Mouse (Mus musculus) limb, embryonic 15.5 days (tissue): ENCODE measurements at regions not wholly inside any gene's neighbourhood (a gene's known extent, or its start where the extent isn't known, plus 50 kb on each side); places are given as distances from the start of the nearest gene placed in this dataset.

Experiments
- ATAC-seq: fragments of 200-750 bp; cut with Nextera tagmentation; 2 replicates; pipeline ENCODE4 v1.8.0; 2017; ENCODE audit warnings: low read depth, moderate TSS enrichment; ENCODE audit not compliant: insufficient number of reproducible peaks, low FRiP score, low TSS enrichment
- H3K27ac ChIP-seq: fragments of 300-500 bp; sonication (generic); 2 replicates; pipeline ENCODE4 v1.5.1; 2015; ENCODE audit warnings: moderate library complexity, mild to moderate bottlenecking, inconsistent platforms
- H3K27me3 ChIP-seq: fragments of 300-500 bp; sonication (generic); 2 replicates; pipeline ENCODE4 v1.6.1; 2015; ENCODE audit warnings: inconsistent platforms
- H3K36me3 ChIP-seq: fragments of 300-500 bp; sonication (generic); 2 replicates; pipeline ENCODE4 v1.6.1; 2015; ENCODE audit warnings: inconsistent platforms
- H3K4me1 ChIP-seq: fragments of 300-500 bp; sonication (generic); 2 replicates; pipeline ENCODE4 v1.6.1; 2015; ENCODE audit warnings: inconsistent platforms
- H3K4me2 ChIP-seq: fragments of 300-500 bp; sonication (generic); 2 replicates; pipeline ENCODE4 v1.6.1; 2015; ENCODE audit warnings: mild to moderate bottlenecking, inconsistent platforms
- H3K4me3 ChIP-seq: fragments of 300-500 bp; sonication (generic); 2 replicates; pipeline ENCODE4 v1.5.1; 2015; ENCODE audit warnings: mild to moderate bottlenecking, inconsistent platforms
- H3K9ac ChIP-seq: fragments of 300-500 bp; sonication (generic); 2 replicates; pipeline ENCODE4 v1.6.1; 2015; ENCODE audit warnings: inconsistent platforms
- H3K9me3 ChIP-seq: fragments of 300-500 bp; sonication (generic); 2 replicates; pipeline ENCODE4 v1.6.1; 2016; ENCODE audit warnings: inconsistent platforms
- WGBS: fragments of 180-500 bp; shearing (Covaris S2); methylation state at CpG from one replicate; pipeline ENCODE4 v1.1.7; 2015; 5-methylcytosine and 5-hydroxymethylcytosine counted together

GRCm38 (mm10) chr10:92164648-92164960 lies 557.6 kb downstream of the Nedd1 start:
- ATAC-seq: no peak
- Histone ChIP-seq H3K27ac (no peak overlapping the region), H3K9me3 (no peaks in the 10 kb centered on the region), H3K27me3 (peaks cover 28% of the 10 kb centered on the region), H3K9ac (no peak overlapping the region), H3K4me1 (peaks cover 6% of the 10 kb centered on the region; the same call in 1 of the 2 replicates), H3K4me3 (peak overlapping the region; percentile 1; the same call in 1 of the 2 replicates), H3K4me2 (no peak overlapping the region), H3K36me3 (no peaks in the 10 kb centered on the region)
- WGBS: 73% methylated on average over 3 of the region's 3 CpGs

GRCm38 (mm10) chr10:92163851-92164647 lies 558.2 kb downstream of the Nedd1 start:
- Histone ChIP-seq H3K4me2 (no peak overlapping the region), H3K27me3 (peaks cover 28% of the 10 kb centered on the region), H3K9ac (no peak overlapping the region), H3K4me1 (peaks cover 6% of the 10 kb centered on the region; the same call in 1 of the 2 replicates), H3K36me3 (no peaks in the 10 kb centered on the region), H3K9me3 (no peaks in the 10 kb centered on the region), H3K27ac (no peak overlapping the region), H3K4me3 (peak overlapping the region; percentile 1; the same call in 1 of the 2 replicates)
- ATAC-seq: no peak
- WGBS: 71% methylated on average over 12 of the region's 12 CpGs

GRCm38 (mm10) chr10:92163071-92163504 lies 559.1 kb downstream of the Nedd1 start:
- Histone ChIP-seq H3K4me2 (peak overlapping the region; percentile 68), H3K9ac (no peak overlapping the region), H3K9me3 (no peaks in the 10 kb centered on the region), H3K27me3 (peaks cover 28% of the 10 kb centered on the region), H3K36me3 (no peaks in the 10 kb centered on the region), H3K4me1 (peaks cover 6% of the 10 kb centered on the region; the same call in 1 of the 2 replicates), H3K4me3 (peak overlapping the region; percentile 42), H3K27ac (no peak overlapping the region)
- ATAC-seq: no peak
- WGBS: 13% methylated on average over 7 of the region's 7 CpGs

GRCm38 (mm10) chr10:92162473-92163011 lies 559.7 kb downstream of the Nedd1 start:
- Histone ChIP-seq H3K9ac (0 out of 2 replicates have a peak overlapping the region, but pooled peaks have one; percentile 28), H3K4me1 (peaks cover 6% of the 10 kb centered on the region; the same call in 1 of the 2 replicates), H3K4me2 (peak overlapping the region; percentile 68), H3K36me3 (no peaks in the 10 kb centered on the region), H3K27ac (no peak overlapping the region), H3K9me3 (no peaks in the 10 kb centered on the region), H3K4me3 (peak overlapping the region; percentile 42), H3K27me3 (peaks cover 28% of the 10 kb centered on the region)
- ATAC-seq: no peak
- WGBS: 1% methylated on average over 29 of the region's 29 CpGs

GRCm38 (mm10) chr10:92161501-92161900 lies 560.7 kb downstream of the Nedd1 start:
- no peak overlapping the region for H3K4me2 ChIP-seq
- H3K27me3 ChIP-seq: peaks cover 28% of the 10 kb centered on the region
- 12% methylated on average over 9 of the region's 9 CpGs for whole genome bisulfite sequencing
- no peaks in the 10 kb centered on the region for H3K36me3 ChIP-seq
- H3K4me3 ChIP-seq: no peak overlapping the region
- no peak overlapping the region for H3K9ac ChIP-seq
- no peak for ATAC-seq
- H3K27ac ChIP-seq: no peak overlapping the region
- no peaks in the 10 kb centered on the region for H3K9me3 ChIP-seq
- H3K4me1 ChIP-seq: peaks cover 6% of the 10 kb centered on the region; the same call in 1 of the 2 replicates

GRCm38 (mm10) chr10:92146263-92146662 lies 576.0 kb downstream of the Nedd1 start:
- Histone ChIP-seq H3K36me3 (no peaks in the 10 kb centered on the region), H3K4me3 (no peak overlapping the region), H3K9ac (no peak overlapping the region), H3K27ac (no peak overlapping the region), H3K4me1 (no peaks in the 10 kb centered on the region), H3K4me2 (no peak overlapping the region), H3K9me3 (no peaks in the 10 kb centered on the region), H3K27me3 (no peaks in the 10 kb centered on the region)
- 81% methylated on average over 3 of the region's 3 CpGs for WGBS
- no peak for ATAC-seq

GRCm38 (mm10) chr10:92135521-92135920 lies 586.7 kb downstream of the Nedd1 start:
- H3K36me3 ChIP-seq: no peaks in the 10 kb centered on the region
- H3K27me3 ChIP-seq: no peaks in the 10 kb centered on the region
- H3K4me2 ChIP-seq: no peak overlapping the region
- no peak overlapping the region for H3K9ac ChIP-seq
- no peak overlapping the region for H3K27ac ChIP-seq
- H3K9me3 ChIP-seq: no peaks in the 10 kb centered on the region
- H3K4me3 ChIP-seq: no peak overlapping the region
- no peak for ATAC-seq
- WGBS: 75% methylated on average over 5 of the region's 5 CpGs
- H3K4me1 ChIP-seq: no peaks in the 10 kb centered on the region

- Histone ChIP-seq H3K36me3 (no peaks in the 10 kb centered on the region), H3K9ac (no peak overlapping the region), H3K4me3 (no peak overlapping the region), H3K27me3 (no peaks in the 10 kb centered on the region), H3K4me2 (no peak overlapping the region), H3K27ac (no peak overlapping the region), H3K9me3 (no peaks in the 10 kb centered on the region), H3K4me1 (no peaks in the 10 kb centered on the region)
- no peak for ATAC-seq
- 22% methylated on average over 2 of the region's 2 CpGs for WGBS
Measured at GRCm38 (mm10) chr10:92112790-92113189, 609.4 kb downstream of the Nedd1 start.

GRCm38 (mm10) chr10:92106331-92106730 lies 615.9 kb downstream of the Nedd1 start:
- Histone ChIP-seq H3K9me3 (no peaks in the 10 kb centered on the region), H3K4me2 (no peak overlapping the region), H3K4me3 (no peak overlapping the region), H3K27me3 (no peaks in the 10 kb centered on the region), H3K27ac (no peak overlapping the region), H3K9ac (no peak overlapping the region), H3K36me3 (no peaks in the 10 kb centered on the region), H3K4me1 (no peaks in the 10 kb centered on the region)
- WGBS: 86% methylated on average over 6 of the region's 6 CpGs
- no peak for ATAC-seq

GRCm38 (mm10) chr10:92103887-92104286 lies 618.3 kb downstream of the Nedd1 start:
- Histone ChIP-seq H3K27ac (no peak overlapping the region), H3K4me1 (no peaks in the 10 kb centered on the region), H3K36me3 (no peaks in the 10 kb centered on the region), H3K4me3 (no peak overlapping the region), H3K9ac (no peak overlapping the region), H3K4me2 (no peak overlapping the region), H3K27me3 (no peaks in the 10 kb centered on the region), H3K9me3 (no peaks in the 10 kb centered on the region)
- no peak for ATAC-seq
- 74% methylated on average over 9 of the region's 9 CpGs for WGBS

- H3K27me3 ChIP-seq: no peaks in the 10 kb centered on the region
Measured at GRCm38 (mm10) chr10:92102755-92103154, 619.5 kb downstream of the Nedd1 start.

GRCm38 (mm10) chr10:92097562-92097961 lies 624.7 kb downstream of the Nedd1 start:
- Histone ChIP-seq H3K27me3 (no peaks in the 10 kb centered on the region), H3K9ac (no peak overlapping the region), H3K36me3 (no peaks in the 10 kb centered on the region), H3K27ac (no peak overlapping the region), H3K4me2 (no peak overlapping the region), H3K4me3 (no peak overlapping the region), H3K4me1 (no peaks in the 10 kb centered on the region), H3K9me3 (no peaks in the 10 kb centered on the region)
- 31% methylated on average over 5 of the region's 7 CpGs for WGBS
- no peak for ATAC-seq

More at GRCm38 (mm10) chr10:92102755-92103154, 619.5 kb downstream of the Nedd1 start:
- no peak overlapping the region for H3K9ac ChIP-seq
- no peak overlapping the region for H3K4me3 ChIP-seq
- no peaks in the 10 kb centered on the region for H3K4me1 ChIP-seq
- ATAC-seq: no peak
- no peak overlapping the region for H3K27ac ChIP-seq
- no peaks in the 10 kb centered on the region for H3K36me3 ChIP-seq
- no peaks in the 10 kb centered on the region for H3K9me3 ChIP-seq
- H3K4me2 ChIP-seq: no peak overlapping the region
- WGBS: 81% methylated on average over 4 of the region's 4 CpGs
